Mouse (Mus musculus) megakaryocyte, embryonic 14.5 days (primary cell): Measurements from ENCODE around the gene Supt7l.
"Not testable (repeated sequence)": the region's sequence is repeated elsewhere in the genome, so short reads cannot be mapped to it uniquely, and the experiment has no call there.

ENCODE experiments used
- FLI1 ChIP-seq: IDR thresholded peaks from 2 replicates; pipeline ENCODE4 v1.6.1; 2012; ENCODE audit warnings: low read length, inconsistent platforms, mixed read lengths
- GATA1 ChIP-seq: IDR thresholded peaks from 3 replicates; pipeline ENCODE4 v1.6.1; 2012; ENCODE audit warnings: mixed read lengths, low read length, inconsistent platforms, borderline replicate concordance

DNA sequence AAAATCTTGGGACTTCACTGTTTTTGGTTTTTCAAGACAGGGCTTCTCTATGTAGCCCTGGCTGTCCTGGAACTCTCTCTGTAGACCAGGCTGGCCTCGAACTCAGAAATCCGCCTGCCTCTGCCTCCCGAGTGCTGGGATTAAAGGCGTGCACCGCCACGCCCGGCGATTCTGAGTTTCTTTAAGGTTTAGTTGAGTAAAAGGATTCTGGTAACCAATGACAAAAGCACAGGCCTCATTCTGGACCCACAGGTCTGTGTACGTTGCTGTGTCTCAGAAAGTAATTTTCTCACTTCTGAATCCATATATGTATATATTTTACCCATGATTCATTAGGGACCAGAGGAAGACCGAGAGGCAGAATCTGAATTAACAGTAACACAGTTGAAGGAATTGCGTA lies at the start of gene Supt7l:
- not testable (repeated sequence) for TF ChIP-seq GATA1, FLI1
